8 mouse cellular contexts compared by ENCODE assay signal in genomic region chr11:117349429-117350363, GRCm38 (mm10).
DNase-seq lines count a peak whose midpoint lies in the region; ATAC-seq lines count a peak whose summit lies in the region.

No protein-coding gene starts in this region.

- 16% methylated on average over 20 of the region's 20 CpGs for WGBS in embryonic facial prominence, embryonic 13.5 days
- 28% methylated on average over 20 of the region's 20 CpGs for WGBS in liver, embryonic 11.5 days

- peak overlapping the region; percentile 40 for H3K4me2 ChIP-seq in embryonic facial prominence, embryonic 13.5 days
- peak overlapping the region; percentile 36 for H3K4me2 ChIP-seq in liver, embryonic 11.5 days

- peaks cover 63% of the 10 kb centered on the region for H3K4me1 ChIP-seq in embryonic facial prominence, embryonic 13.5 days
- peaks cover 50% of the 10 kb centered on the region for H3K4me1 ChIP-seq in liver, embryonic 11.5 days (replicated peaks; ENCODE audit: control insufficient read depth, insufficient read depth, low read length)

- peak; percentile 35 for DNase-seq in lung, postnatal 36 days
- DNase-seq in lung, postnatal 25 days (ENCODE audit: low spot score), result no peak
- no peak for DNase-seq in liver, embryonic 11.5 days (ENCODE audit: low spot score)
- DNase-seq in thymus, postnatal 0 days (ENCODE audit: low spot score), result peak; percentile 84
- no peak for DNase-seq in adipocyte (ENCODE audit: low spot score)
- DNase-seq in layer of hippocampus, adult 18-20 months (ENCODE audit: low spot score in 2 of 2), result no peak
- no peak for DNase-seq in gastrocnemius, postnatal 4 days (ENCODE audit: low spot score in 2 of 2)

- no peak overlapping the region for H3K4me3 ChIP-seq in embryonic facial prominence, embryonic 13.5 days
- H3K4me3 ChIP-seq in liver, embryonic 11.5 days (ENCODE audit: low read depth, low read length), result no peak overlapping the region

- H3K27ac ChIP-seq in embryonic facial prominence, embryonic 13.5 days, result peak overlapping the region; percentile 95
- H3K27ac ChIP-seq in liver, embryonic 11.5 days (ENCODE audit: low read depth, low read length), result peak overlapping the region; percentile 63

- no peak for ATAC-seq in embryonic facial prominence, embryonic 13.5 days (ENCODE audit: insufficient number of reproducible peaks, insufficient read depth, low FRiP score, low TSS enrichment, low read depth)
- ATAC-seq in liver, embryonic 11.5 days (replicated peaks; ENCODE audit: low FRiP score), result no peak

- peak overlapping the region; percentile 46 for H3K9ac ChIP-seq in embryonic facial prominence, embryonic 13.5 days
- H3K9ac ChIP-seq in liver, embryonic 11.5 days (ENCODE audit: low read depth, low read length), result 0 out of 2 replicates have a peak overlapping the region, but pooled peaks have one; percentile 8

- H3K27me3 ChIP-seq in embryonic facial prominence, embryonic 13.5 days, result no peaks in the 10 kb centered on the region
- H3K27me3 ChIP-seq in liver, embryonic 11.5 days (replicated peaks; ENCODE audit: control insufficient read depth, insufficient read depth, low read length), result no peaks in the 10 kb centered on the region

- peaks cover 39% of the 10 kb centered on the region for H3K36me3 ChIP-seq in embryonic facial prominence, embryonic 13.5 days
- peaks cover 33% of the 10 kb centered on the region for H3K36me3 ChIP-seq in liver, embryonic 11.5 days (ENCODE audit: control insufficient read depth, insufficient read depth, low read length)

- H3K9me3 ChIP-seq in embryonic facial prominence, embryonic 13.5 days, result no peaks in the 10 kb centered on the region
- no peaks in the 10 kb centered on the region for H3K9me3 ChIP-seq in liver, embryonic 11.5 days (ENCODE audit: control insufficient read depth, low read length)

Comparison
In these comparisons a context has a peak if more than half of its experiments do, and no peak if none do; other contexts are left out.
1. DNase-seq: peak in lung, postnatal 36 days (single experiment) and thymus, postnatal 0 days (single experiment); none in lung, postnatal 25 days (single experiment), liver, embryonic 11.5 days (single experiment), adipocyte (single experiment), layer of hippocampus, adult 18-20 months (0 of 2) and gastrocnemius, postnatal 4 days (0 of 2).